ENCODE assay signal across 21 mouse cellular contexts in the genomic region with DNA sequence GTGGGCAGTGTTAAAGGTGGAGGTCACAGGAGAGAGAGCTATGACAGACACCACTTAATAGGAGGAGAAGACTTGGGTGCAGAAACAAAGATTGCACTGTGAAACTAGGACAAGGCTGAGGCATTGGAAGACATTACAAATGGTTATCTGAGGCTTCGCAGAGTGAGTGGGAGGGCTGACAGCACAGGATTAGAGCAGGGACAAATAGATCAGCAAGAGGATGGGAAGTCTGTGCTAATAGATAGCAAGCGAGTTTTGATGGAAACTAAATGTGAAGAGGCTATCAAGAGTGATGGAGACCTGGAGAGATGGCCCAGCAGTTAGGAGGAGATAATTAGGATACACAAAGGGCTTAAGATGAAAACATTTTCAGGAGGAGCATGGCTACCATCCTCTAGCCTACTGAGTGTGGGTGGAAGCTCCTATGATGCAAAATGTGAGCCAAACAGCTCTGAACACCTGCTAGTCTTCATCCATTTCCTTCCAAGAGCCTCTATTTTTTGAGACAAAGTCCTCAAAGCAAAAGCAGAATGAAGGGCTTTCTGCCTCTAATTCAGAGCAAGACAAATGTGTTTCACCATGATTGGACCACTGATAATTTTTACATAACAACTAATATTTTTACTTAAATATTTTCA. TPM values are rescaled to one million over a fixed set of nuclear protein-coding genes. Genes with fewer than 3 reads are reported as not detected.
DNase-seq lines count a peak whose midpoint lies in the region; ATAC-seq and TF ChIP-seq lines count a peak whose summit lies in the region.
"Had no signal": no experiment of that assay in that cellular context is flagged by ENCODE, and none has a peak within 500 bp of the region (broad histone marks: within the 10 kb centered on the region; RNA-seq: fewer than 3 reads in every experiment).

No protein-coding gene starts in this region.

- peak overlapping the region; percentile 56; the same call in 1 of the 2 replicates for H3K27ac ChIP-seq in cerebellum, adult 2 months (ENCODE audit: insufficient read depth, low read length)
- H3K27ac ChIP-seq in MEL (ENCODE audit: control insufficient read depth, low read depth, low read length), result peak overlapping the region; percentile 74
- H3K27ac ChIP-seq in liver, postnatal 0 days (ENCODE audit: low read depth), result no peak overlapping the region
- H3K27ac ChIP-seq in lung, postnatal 0 days (ENCODE audit: low read length), result no peak overlapping the region
- H3K27ac ChIP-seq in intestine, embryonic 15.5 days, result no peak overlapping the region
- H3K27ac ChIP-seq in limb, embryonic 10.5 days, result no peak overlapping the region
- H3K27ac ChIP-seq: embryonic facial prominence, embryonic 10.5 days; hindbrain, postnatal 0 days; limb, embryonic 13.5 days had no signal

- peak in 1 of 2 experiments; percentile 28 for DNase-seq in cerebellum, adult 2 months
- no peak for DNase-seq in cerebellum, adult 8-10 months
- peak; percentile 84 for DNase-seq in MEL (ENCODE audit: low read depth, low spot score)
- DNase-seq in liver, postnatal 0 days, result no peak
- no peak for DNase-seq in lung, postnatal 0 days (ENCODE audit: low spot score)
- DNase-seq in limb, embryonic 10.5 days (ENCODE audit: low spot score), result no peak
- DNase-seq: gastrocnemius, postnatal 14 days; heart, postnatal 4 days; kidney, adult 8-10 months; lung, postnatal 10 days; thymus, postnatal 14 days had no signal

- no peaks in the 10 kb centered on the region for H3K9me3 ChIP-seq in MEL (replicated peaks; ENCODE audit: insufficient read depth, low read length)
- H3K9me3 ChIP-seq in liver, postnatal 0 days (ENCODE audit: low read length), result no peaks in the 10 kb centered on the region
- H3K9me3 ChIP-seq in lung, postnatal 0 days (ENCODE audit: low read length), result no peaks in the 10 kb centered on the region
- H3K9me3 ChIP-seq in intestine, embryonic 15.5 days, result no peaks in the 10 kb centered on the region
- no peaks in the 10 kb centered on the region for H3K9me3 ChIP-seq in limb, embryonic 10.5 days (replicated peaks)
- H3K9me3 ChIP-seq: embryonic facial prominence, embryonic 10.5 days; limb, embryonic 13.5 days had no signal

- peak; percentile 96 for TF ChIP-seq EP300 in MEL (IDR thresholded peaks at IDR 0.05; ENCODE audit: low read depth in 1 of 2, low read length in 2 of 2)
- TF ChIP-seq EP300 in liver, postnatal 0 days (IDR thresholded peaks at IDR 0.05; ENCODE audit: low read depth), result peak; percentile 87
- TF ChIP-seq EP300 in lung, postnatal 0 days (IDR thresholded peaks at IDR 0.05), result no peak

- no peaks in the 10 kb centered on the region; the same call in 1 of the 2 replicates for H3K4me1 ChIP-seq in cerebellum, adult 2 months (ENCODE audit: control insufficient read depth, insufficient read depth, low read length)
- peaks cover 14 to 16% of the 10 kb centered on the region in 2 experiments for H3K4me1 ChIP-seq in MEL (ENCODE audit: control insufficient read depth in 1 of 2, insufficient read depth in 2 of 2, low read length in 2 of 2)
- H3K4me1 ChIP-seq in liver, postnatal 0 days (ENCODE audit: insufficient read depth), result no peaks in the 10 kb centered on the region
- H3K4me1 ChIP-seq in lung, postnatal 0 days (ENCODE audit: insufficient read depth, low read depth, low read length), result no peaks in the 10 kb centered on the region
- H3K4me1 ChIP-seq in intestine, embryonic 15.5 days (replicated peaks), result no peaks in the 10 kb centered on the region
- H3K4me1 ChIP-seq in limb, embryonic 10.5 days, result no peaks in the 10 kb centered on the region
- H3K4me1 ChIP-seq: embryonic facial prominence, embryonic 10.5 days; limb, embryonic 13.5 days had no signal

- no peak for TF ChIP-seq RAD21 in MEL (IDR thresholded peaks at IDR 0.05; ENCODE audit: low read depth, low read length)

- no peaks in the 10 kb centered on the region for H3K27me3 ChIP-seq in cerebellum, adult 2 months (ENCODE audit: control insufficient read depth, insufficient read depth, low read length)
- no peaks in the 10 kb centered on the region for H3K27me3 ChIP-seq in MEL (ENCODE audit: control insufficient read depth in 1 of 2, insufficient read depth in 2 of 2, low read length in 2 of 2)
- H3K27me3 ChIP-seq in liver, postnatal 0 days (ENCODE audit: insufficient read depth, low read length), result no peaks in the 10 kb centered on the region
- H3K27me3 ChIP-seq in lung, postnatal 0 days (replicated peaks; ENCODE audit: insufficient read depth, low read length), result no peaks in the 10 kb centered on the region
- no peaks in the 10 kb centered on the region for H3K27me3 ChIP-seq in intestine, embryonic 15.5 days (replicated peaks)
- peaks cover 90% of the 10 kb centered on the region for H3K27me3 ChIP-seq in limb, embryonic 10.5 days (ENCODE audit: low read depth, poor library complexity, severe bottlenecking)
- H3K27me3 ChIP-seq: CH12.LX had no signal

- no peak overlapping the region for H3K4me2 ChIP-seq in liver, postnatal 0 days (ENCODE audit: low read depth, low read length)
- H3K4me2 ChIP-seq in lung, postnatal 0 days (replicated peaks; ENCODE audit: low read depth, low read length), result no peak overlapping the region
- H3K4me2 ChIP-seq in intestine, embryonic 15.5 days (replicated peaks), result no peak overlapping the region
- H3K4me2 ChIP-seq: heart, embryonic 11.5 days; limb, embryonic 13.5 days; midbrain, embryonic 11.5 days had no signal

- H3K4me3 ChIP-seq in cerebellum, adult 2 months (replicated peaks; ENCODE audit: insufficient read depth, low read depth, low read length), result no peak overlapping the region
- no peak overlapping the region for H3K4me3 ChIP-seq in MEL (ENCODE audit: control insufficient read depth in 1 of 2, insufficient read depth in 1 of 2, low read depth in 2 of 2, low read length in 2 of 2)
- no peak overlapping the region for H3K4me3 ChIP-seq in liver, postnatal 0 days (ENCODE audit: low read depth, low read length)
- no peak overlapping the region for H3K4me3 ChIP-seq in lung, postnatal 0 days (ENCODE audit: low read depth, low read length)
- no peak overlapping the region for H3K4me3 ChIP-seq in intestine, embryonic 15.5 days (replicated peaks)
- H3K4me3 ChIP-seq in limb, embryonic 10.5 days, result no peak overlapping the region
- H3K4me3 ChIP-seq: embryonic facial prominence, embryonic 10.5 days; limb, embryonic 13.5 days; myocyte had no signal

- no peak for TF ChIP-seq CTCF in cerebellum, adult 2 months (IDR thresholded peaks at IDR 0.05; ENCODE audit: borderline replicate concordance, insufficient read depth, low read depth, low read length)
- no peak for TF ChIP-seq CTCF in MEL (IDR thresholded peaks at IDR 0.05 in 2 of 3, conservative IDR thresholded peaks at IDR 0.05 in 1 of 3; ENCODE audit: control insufficient read depth in 1 of 3, insufficient read depth in 1 of 3, low read depth in 2 of 3, low read length in 3 of 3, poor library complexity in 1 of 3, severe bottlenecking in 1 of 3)
- no peak for TF ChIP-seq CTCF in liver, postnatal 0 days (IDR thresholded peaks at IDR 0.05; ENCODE audit: low read depth)
- no peak for TF ChIP-seq CTCF in lung, postnatal 0 days (IDR thresholded peaks at IDR 0.05)

- ATAC-seq in erythroblast, adult 5-6 weeks (replicated peaks; ENCODE audit: low FRiP score, poor library complexity, severe bottlenecking), result peak; percentile 65
- ATAC-seq in liver, postnatal 0 days, result peak; percentile 91
- ATAC-seq in lung, postnatal 0 days, result no peak
- ATAC-seq in intestine, embryonic 15.5 days, result no peak
- ATAC-seq: activated CD4-positive, CD25-positive, alpha-beta regulatory T cell, adult 4 months; hindbrain, postnatal 0 days had no signal

- no peak for TF ChIP-seq POLR2A in cerebellum, adult 2 months (IDR thresholded peaks at IDR 0.05; ENCODE audit: borderline replicate concordance, insufficient read depth, low read length)
- no peak for TF ChIP-seq POLR2A in MEL (IDR thresholded peaks at IDR 0.05; ENCODE audit: control insufficient read depth in 1 of 2, insufficient read depth in 1 of 2, low read depth in 1 of 2, low read length in 2 of 2, poor library complexity in 1 of 2)

- WGBS in cerebellum, adult 2 months, result 17% methylated on average over 2 of the region's 2 CpGs
- WGBS in liver, postnatal 0 days (ENCODE audit: insufficient replicate concordance), result 38% methylated on average over 2 of the region's 2 CpGs
- WGBS in lung, postnatal 0 days, result 52% methylated on average over 2 of the region's 2 CpGs
- 79% methylated on average over 2 of the region's 2 CpGs for WGBS in intestine, embryonic 15.5 days
- whole genome bisulfite sequencing in limb, embryonic 10.5 days, result 74% methylated on average over 2 of the region's 2 CpGs

- H3K79me2 ChIP-seq in MEL (ENCODE audit: control insufficient read depth, insufficient read depth, low read length, poor library complexity), result no peaks in the 10 kb centered on the region

- H3K9ac ChIP-seq in MEL (ENCODE audit: control insufficient read depth, low read depth, low read length, poor library complexity, severe bottlenecking), result no peak overlapping the region
- no peak overlapping the region for H3K9ac ChIP-seq in liver, postnatal 0 days (replicated peaks)
- no peak overlapping the region for H3K9ac ChIP-seq in lung, postnatal 0 days (replicated peaks; ENCODE audit: low read depth)
- no peak overlapping the region for H3K9ac ChIP-seq in intestine, embryonic 15.5 days
- H3K9ac ChIP-seq: limb, embryonic 13.5 days had no signal

- H3K36me3 ChIP-seq in MEL (ENCODE audit: control insufficient read depth in 1 of 2, insufficient read depth in 2 of 2, low read length in 2 of 2), result peaks cover 0 to 26% of the 10 kb centered on the region in 2 experiments; a peak in 2 of 4 replicates
- no peaks in the 10 kb centered on the region for H3K36me3 ChIP-seq in liver, postnatal 0 days (replicated peaks; ENCODE audit: insufficient read depth, low read length)
- no peaks in the 10 kb centered on the region for H3K36me3 ChIP-seq in lung, postnatal 0 days (ENCODE audit: insufficient read depth, low read length)
- no peaks in the 10 kb centered on the region for H3K36me3 ChIP-seq in intestine, embryonic 15.5 days
- H3K36me3 ChIP-seq in limb, embryonic 10.5 days, result no peaks in the 10 kb centered on the region
- H3K36me3 ChIP-seq: embryonic facial prominence, embryonic 10.5 days; limb, embryonic 13.5 days had no signal

TF ChIP-seq in MEL, 35 proteins besides CTCF, POLR2A, EP300 and RAD21 (continues in another document):
- 0 out of 2 replicates have a peak, but pooled peaks have one; percentile 40 for TF ChIP-seq MYC (IDR thresholded peaks at IDR 0.05; ENCODE audit: low read depth, low read length)

RNA-seq across cellular contexts. Expression of a gene that starts 1.7 kb away (rescaled TPM):
- polyA plus RNA-seq in cerebellum, adult 2 months (2012; rRNA removed), result 0.40 and 0.47 TPM in 2 replicates
- total RNA-seq in MEL (2012; rRNA removed), result 0.12 TPM in 1 of 2 replicates, not detected in the other
- under 1 TPM in 1 of 2 experiments, not detected in 1; 0.10 TPM for polyA plus RNA-seq in MEL (2012; ENCODE audit: insufficient read depth in 1 of 2, insufficient read length in 2 of 2, low read depth in 1 of 2, low replicate concordance in 2 of 2, missing spikeins in 1 of 2)
- not detected in 2 replicates for total RNA-seq in erythroblast, adult 5-6 weeks (2015; ENCODE audit: low replicate concordance)
- not detected in 2 replicates for total RNA-seq in erythroblast, adult 5-6 weeks (2017; ENCODE audit: low replicate concordance)
- 0.07 and 0.08 TPM in 2 replicates for polyA plus RNA-seq in liver, postnatal 0 days (2015; fragmentation: Nextera tagmentation; extraction: Ambion mirVana)
- polyA plus RNA-seq in lung, postnatal 0 days (2015; fragmentation: Nextera tagmentation; extraction: Ambion mirVana), result 0.20 and 0.45 TPM in 2 replicates
- polyA plus RNA-seq in intestine, embryonic 15.5 days (2015; fragmentation: Nextera tagmentation; extraction: Ambion mirVana), result 0.20 and 0.21 TPM in 2 replicates
- polyA plus RNA-seq in limb, embryonic 10.5 days (2016; fragmentation: Nextera tagmentation; extraction: Ambion mirVana), result 0.24 TPM in 1 of 2 replicates, not detected in the other
- polyA plus RNA-seq: activated CD4-positive, CD25-positive, alpha-beta regulatory T cell, adult 4 months had no signal

Comparison
In these comparisons a context has a peak if more than half of its experiments do, and no peak if none do; other contexts are left out.
1. H3K27ac ChIP-seq: peak in cerebellum, adult 2 months (single experiment) and MEL (single experiment); none in liver, postnatal 0 days (single experiment), lung, postnatal 0 days (single experiment), intestine, embryonic 15.5 days (single experiment) and limb, embryonic 10.5 days (single experiment).
2. ATAC-seq: peak in erythroblast, adult 5-6 weeks (single experiment) and liver, postnatal 0 days (single experiment); none in lung, postnatal 0 days (single experiment) and intestine, embryonic 15.5 days (single experiment).